Mouse (Mus musculus) layer of hippocampus, adult 8-10 months (tissue): ENCODE measurements around the gene Gatd1. TPM values are rescaled to one million over a fixed set of nuclear protein-coding genes. Genes with fewer than 3 reads are reported as not detected.

Experiments used
- DNase-seq, 2 experiments: peaks; one replicate each; pipeline ENCODE4 v3.0.0; 2022; ENCODE audit warnings: low spot score in 2 of 2
- total RNA-seq, 4 experiments: library from RNA; stranded (reverse); gene quantifications; 2 replicates each; pipeline ENCODE4 v1.2.4; 2022

Gene Gatd1
- total RNA-seq, 4 experiments from 2014 or later = 36.8 to 41.3 (median 38.6) TPM

DNA sequence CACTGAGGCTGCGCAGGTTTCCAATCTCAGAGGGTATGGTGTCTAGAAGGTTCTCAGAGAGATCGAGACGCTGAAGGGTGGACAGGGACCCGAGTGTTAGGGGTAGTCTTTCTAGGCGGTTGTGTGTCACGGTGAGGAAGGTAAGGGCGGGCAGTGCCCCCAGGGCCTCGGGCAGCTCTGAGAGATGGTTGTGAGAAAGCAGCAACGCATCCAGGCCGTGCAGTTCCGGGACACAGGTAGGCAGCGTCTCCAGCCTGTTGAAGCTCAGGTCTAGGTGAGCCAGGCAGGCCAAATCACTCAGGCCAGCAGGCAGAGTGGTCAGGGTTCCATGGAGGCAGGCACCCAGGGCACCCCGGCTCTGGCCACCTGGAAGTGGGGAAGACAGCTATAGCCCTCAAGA lies 28.3 kb upstream of the Gatd1 start:
- DNase-seq = no peak

DNA sequence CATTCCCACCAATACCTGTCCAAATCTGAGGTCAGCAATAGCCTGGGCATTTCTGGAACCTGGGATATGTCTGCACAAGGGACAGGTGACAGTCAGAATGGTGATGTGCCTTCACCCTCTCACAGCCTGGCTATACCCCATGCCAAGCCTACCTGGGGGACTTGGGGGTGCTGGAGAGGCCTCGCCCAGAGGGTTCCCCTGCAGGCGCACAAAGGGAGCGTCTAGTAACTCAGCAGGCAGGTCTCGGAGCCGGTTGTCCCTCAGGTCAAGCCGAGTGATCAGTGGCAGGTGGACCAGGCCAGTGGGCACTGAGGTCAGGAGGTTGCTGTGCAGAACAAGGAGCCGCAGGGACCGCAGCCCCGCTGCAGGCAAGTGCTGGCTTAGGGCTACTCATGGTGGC lies 27.5 kb upstream of the Gatd1 start:
- no peak for DNase-seq

DNA sequence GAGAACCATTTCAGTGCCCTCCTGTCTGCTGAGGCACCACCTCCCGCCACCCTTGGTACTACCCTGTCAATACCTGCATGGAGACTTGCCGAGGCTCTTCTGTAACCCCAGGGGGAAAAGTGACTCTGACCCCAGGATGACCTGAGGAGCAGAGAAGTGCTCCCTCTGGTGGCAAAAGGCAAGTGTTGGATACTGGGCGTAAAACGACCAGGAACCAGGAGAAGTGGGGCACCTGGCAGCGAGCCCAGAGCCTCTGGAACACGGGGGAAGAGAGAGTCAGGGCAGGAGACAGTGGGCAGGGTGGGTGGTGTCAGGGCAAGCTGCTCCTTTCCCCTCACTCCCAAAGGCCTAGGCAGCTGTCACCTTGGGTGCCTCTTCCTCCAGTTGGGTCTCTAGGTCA lies 26.7 kb upstream of the Gatd1 start:
- DNase-seq = no peak

DNA sequence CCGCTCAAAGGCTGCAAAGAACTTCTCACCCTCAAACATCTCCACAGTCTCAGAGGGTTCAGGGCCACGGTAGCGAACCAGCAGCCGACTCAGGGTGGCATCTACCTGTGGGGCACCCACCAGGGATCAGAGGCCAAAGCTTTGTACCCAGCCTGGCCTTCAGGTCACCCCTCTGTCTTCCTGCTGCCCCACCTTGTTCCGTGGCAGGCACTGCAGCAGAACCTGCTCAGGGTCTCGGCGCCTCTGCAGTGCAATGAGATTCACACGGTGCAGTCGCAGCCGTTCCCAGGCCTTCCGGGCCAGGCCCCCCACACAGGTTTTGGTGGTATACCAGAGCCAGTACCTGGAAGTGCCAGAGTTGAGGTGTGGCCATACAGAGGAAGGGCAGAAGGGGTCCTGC lies 25.9 kb upstream of the Gatd1 start:
- no peak for DNase-seq

DNA sequence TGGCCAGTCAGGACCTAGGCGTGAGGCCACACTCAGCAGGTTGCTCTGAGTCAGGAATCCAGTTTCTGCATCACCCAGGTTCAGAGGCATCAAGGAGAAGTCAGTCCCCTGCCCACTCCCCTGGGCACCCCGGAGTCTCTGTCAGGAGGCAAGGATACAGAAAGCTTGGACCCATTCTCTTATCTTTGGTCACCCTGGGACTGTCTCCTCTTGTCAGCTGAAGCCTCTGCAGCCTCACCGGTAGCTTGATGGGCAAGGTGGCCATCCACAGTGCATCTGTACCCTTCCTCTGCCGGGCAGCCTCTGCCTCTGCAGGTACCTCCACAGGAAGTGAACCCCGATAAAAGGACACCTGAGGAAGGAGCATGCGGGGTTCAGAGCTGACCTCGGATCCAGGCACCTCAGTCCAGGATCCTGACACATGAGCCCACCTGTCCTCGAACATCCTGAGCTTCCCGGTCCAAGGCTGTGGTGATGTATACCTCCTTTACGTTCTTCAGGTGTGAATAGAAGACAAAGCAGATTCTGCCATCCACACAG lies 25.3 kb upstream of the Gatd1 start:
- DNase-seq = no peak

DNA sequence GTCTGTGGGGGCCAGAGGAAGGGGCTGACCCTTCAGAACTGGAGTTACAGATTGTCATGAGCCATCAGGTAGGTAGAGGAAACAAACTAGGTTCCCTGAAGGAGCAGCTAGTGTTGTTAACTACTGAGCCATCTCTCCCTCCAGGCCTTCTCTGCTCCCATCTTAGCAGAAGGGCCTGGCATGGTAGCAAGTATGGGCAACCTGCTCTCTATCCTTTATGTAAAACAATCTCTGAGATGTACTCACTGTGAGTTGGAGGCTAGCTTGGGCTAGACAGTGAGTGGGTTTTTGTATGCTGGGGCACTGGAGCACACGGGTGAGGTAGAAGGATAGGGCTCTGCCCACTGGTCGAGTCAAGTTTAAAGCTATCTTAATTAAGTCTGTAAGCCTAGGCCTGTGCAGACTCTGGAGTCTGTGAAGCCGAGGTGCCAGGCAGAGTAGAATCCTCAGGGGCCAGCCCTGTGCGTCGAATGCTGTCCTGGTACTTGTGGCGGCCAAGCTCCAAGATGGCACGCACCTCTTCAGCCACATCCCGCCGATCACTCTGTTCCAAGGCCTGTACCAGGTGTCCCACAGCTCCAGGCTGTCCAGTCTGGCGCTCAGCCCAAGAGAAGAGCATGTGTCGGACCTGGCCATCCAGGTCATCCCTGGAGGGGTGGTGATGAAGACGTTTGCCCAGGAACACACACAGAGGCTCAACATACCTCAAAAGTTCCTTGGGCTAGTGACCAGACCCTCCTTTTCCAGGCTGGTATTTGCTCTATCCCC lies 24.4 kb upstream of the Gatd1 start:
- no peak for DNase-seq

DNA sequence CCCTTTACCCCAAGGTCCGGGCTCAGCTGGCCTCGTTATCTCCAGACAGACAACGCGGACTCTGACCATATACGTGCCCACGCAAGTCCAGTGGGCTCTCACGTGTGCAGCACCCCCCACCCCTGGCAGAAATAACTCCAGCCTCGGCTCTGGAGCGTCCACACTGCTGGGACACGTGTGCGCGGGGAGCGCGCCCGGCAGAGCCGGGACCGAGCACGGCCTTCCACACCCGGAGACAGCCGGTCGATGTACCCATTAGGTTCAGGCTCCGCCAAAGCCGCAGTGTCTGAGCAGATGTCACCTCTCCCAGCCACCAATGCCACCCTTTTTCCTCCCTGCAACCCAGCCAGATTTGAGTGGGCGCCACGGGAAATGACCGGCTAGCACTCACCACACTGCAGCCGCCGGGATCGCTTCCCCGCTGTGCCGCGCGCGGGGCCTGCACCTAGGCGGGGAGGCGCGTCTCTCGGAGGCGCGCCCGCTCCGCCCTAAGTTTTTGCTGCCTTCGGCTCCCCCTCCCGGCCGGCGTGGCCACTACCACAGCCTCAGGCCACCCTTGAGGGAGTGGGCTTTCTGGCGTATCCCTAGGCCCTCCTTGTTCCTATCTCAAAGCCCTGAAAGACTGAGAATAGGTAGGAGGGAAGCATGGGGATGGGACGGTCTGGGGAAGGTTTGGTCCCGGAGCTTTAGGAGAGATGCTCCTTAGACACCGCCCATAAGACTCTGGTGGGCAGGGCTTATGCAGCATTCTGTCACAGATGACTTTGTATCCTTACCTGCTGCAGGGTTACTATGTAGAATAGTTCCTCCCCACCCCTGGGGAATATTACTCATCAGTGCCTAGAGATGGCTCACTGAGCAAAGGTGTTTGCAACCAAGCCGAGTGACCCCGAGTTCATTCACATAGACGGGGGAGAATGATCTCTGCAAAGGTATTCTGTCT lies 23.5 kb upstream of the Gatd1 start, which contains the start of gene Slc25a22:
Gene Slc25a22, minus strand, starts transcription at position 715 of the 943 bp plus-strand sequence.
- peak; percentile 33 to 76 for DNase-seq

DNA sequence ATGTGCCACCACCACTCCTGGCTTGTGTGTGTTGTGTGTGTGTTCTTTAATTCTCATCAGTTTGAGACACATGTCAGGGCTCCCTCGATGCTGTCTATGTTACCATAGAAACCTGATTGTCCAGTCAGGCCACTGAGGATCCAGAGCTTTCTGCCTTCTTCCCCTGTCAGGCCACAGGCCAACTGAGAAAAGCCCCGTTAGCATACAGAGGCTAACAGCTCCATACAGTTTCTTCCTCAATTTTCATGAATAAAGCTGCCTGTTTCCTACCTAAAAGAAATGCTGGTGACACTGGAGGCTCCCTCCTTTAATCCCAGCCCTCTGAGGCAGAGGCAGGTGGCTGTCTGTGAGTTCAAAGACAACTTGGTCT lies 22.6 kb upstream of the Gatd1 start:
- no peak for DNase-seq

DNA sequence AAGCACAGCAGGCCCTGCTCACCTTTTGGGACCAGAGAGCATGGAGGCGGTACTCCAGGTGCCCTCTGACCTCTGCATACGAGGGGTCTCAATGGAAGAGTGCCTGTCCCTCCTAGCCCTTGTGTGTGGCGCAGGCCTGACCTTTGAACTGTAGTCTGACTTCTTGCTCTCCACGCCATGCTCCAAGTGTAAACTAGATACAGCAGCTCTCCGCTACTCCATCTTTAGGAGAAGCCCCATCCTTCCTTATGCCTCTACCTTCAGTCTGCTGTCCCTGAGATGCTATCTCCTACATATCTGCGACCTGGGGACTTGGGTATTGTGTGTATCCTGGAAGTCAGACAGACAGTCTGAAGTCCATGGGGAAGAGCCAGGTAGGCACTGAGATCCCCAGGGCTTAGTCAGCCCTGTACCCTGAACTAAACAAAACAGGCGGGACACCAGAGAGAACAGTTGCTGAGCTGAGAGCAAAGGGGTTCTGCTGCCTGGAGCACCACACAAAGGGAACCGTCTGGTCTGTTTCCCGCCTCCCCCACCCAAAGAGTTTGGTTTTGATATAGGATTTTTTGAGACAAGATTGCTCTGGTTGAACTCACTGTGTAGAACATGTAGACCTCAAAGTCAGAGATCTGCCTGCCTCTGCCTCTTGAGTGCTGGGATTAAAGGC lies 22.1 kb upstream of the Gatd1 start:
- DNase-seq = no peak

DNA sequence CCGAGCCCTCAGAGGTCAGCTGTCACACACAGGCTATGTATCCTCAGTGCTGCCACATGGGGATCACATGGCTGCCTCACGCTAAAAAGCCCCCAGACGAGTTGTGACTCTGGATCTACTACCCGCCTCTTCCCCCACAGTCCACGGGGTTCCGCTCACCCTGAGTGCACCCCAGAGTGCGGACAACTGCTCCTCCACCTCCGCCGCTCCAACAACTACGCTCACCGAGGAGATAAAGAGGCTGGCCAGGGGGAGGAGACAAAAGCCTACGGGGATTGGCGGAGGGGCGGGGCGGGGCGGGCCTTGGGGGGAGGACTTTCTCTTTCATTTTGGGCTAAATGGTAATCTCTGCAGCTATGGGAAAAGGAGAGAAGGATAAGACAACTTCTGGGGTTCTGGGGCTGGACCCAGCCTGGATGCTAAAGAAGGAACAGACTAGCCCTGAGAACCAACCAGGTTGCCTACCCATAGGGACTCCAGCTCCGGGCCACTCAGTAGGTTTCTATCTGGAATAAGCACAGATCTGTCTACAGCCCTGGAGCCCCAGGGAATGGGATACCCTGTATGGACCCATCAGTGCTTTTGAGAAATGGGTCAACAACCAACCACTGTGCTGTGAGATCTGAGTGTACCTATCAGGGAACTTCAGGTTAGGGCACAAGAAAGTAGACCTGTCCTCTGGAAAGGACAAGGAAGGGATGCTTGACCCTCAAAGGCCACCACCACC lies 21.4 kb upstream of the Gatd1 start:
- DNase-seq = no peak

DNA sequence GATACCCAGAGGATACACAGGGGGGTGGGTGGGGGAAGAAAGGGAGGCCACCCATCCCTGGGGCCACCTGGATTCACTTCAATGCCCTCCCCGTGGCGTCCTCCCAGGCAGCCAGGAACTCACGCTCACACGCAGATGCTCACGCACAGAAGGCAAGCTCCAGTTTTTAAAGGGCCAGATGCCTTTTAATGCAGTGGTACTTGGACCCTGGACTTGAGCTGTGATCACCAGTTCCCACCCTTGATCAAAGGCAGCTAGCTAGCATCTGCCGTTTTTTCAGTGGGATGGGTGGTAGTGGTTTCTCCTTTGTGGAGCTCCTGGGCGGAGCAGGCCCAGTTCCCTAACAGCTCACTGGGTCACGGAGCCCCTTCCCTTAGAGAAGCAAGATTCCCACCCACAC lies 20.5 kb upstream of the Gatd1 start:
- peak; percentile 67 for DNase-seq

DNA sequence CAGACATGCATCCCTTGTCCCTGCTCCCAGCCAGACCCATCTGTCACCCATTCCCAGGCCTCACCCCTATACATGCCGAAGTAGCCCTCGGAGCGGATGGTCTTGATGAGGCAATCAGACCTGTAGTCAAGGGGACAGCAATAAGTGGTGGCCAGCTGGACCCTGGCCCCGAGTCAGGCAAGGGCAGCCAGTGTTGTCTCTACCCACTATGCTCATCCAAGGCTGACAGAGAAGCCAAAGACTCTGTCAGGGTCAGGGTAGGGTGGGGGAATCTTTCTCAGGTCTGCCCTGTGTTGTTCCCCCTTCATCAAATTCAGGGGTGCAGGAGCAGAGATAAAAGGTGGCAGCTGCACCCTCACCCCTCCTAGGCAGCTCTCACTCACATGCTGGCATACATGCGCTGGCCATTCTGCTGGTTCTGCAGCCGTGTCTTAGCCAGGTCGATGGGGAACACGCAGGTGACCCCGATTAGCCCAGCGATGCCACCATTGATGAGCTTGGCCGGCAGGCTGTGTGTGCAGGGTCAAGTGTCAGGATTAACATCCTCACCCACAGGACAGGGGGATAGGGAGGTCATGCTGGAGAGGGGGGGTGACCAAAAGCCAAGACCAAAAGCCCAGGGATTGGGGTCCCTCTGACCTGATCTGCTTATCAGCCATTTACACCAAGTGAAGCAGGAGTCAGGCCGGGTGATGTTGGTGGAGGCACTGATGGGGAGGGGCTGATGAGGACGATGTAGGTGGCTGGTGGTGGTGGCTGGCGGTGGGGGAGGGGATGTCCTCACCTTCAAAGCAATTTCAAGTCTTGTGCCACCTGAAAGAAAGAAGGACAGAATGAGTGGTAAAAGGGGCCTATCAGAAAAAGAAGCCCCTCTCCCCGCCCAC lies 19.8 kb upstream of the Gatd1 start:
- peak in 1 of 2 experiments; percentile 43 for DNase-seq

DNA sequence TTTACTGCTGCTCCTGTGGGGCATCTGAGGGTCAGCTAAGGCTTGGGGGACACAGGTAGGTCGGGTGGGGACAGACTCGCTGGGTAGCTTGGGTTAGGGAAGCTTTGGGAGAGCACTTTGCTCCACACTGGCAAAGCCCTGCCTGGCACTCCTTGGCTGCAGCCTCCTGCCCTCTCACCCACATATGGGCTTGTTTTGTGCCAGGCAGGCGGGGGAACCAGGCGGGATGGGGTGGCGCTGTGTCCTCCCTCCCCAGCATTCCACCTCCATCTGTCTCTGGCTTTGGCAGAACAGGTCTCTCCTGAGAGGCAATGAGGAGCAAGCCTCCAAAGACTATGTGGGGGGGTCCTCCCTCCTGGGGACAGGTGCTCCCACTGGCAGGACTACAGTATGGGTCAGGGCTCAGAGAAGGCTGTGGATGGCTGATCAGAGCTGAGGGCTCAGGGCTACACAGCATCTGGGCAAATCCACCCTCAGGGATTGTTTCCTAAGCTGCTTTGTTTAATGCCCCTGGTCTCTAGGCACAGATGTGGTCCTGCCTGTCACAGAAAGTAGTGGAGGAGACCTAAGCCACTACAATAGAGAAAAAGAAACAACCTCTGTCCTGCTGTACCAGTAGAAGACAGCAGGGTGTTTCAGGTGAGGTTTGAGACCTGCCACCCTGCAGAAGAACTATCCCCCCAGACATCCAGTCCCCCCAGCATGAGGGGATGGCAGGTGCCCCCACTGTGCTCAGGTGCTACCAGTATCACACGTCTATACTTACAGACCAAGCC lies 19.0 kb upstream of the Gatd1 start:
- DNase-seq = no peak

DNA sequence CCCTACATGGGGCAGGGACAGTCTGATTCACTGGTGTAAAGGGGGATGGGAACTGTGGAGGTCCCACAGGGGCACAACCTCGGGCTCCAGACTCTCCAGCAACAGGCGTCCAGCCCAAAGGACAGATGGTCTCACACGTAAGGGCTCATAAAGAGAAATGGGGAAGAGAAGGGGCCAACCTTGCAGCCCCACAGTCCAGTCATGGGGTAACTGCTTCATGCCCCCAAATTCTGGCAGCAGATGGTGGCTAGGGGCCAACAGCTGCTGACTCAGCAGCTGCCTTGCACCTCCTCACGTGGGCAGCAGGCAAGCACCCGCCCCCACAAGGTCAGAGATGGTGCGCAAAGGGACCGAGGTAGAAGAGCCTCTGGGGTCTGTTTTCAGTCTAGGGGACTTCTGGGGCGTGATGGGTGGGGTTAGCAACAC lies 18.3 kb upstream of the Gatd1 start:
- DNase-seq = no peak

DNA sequence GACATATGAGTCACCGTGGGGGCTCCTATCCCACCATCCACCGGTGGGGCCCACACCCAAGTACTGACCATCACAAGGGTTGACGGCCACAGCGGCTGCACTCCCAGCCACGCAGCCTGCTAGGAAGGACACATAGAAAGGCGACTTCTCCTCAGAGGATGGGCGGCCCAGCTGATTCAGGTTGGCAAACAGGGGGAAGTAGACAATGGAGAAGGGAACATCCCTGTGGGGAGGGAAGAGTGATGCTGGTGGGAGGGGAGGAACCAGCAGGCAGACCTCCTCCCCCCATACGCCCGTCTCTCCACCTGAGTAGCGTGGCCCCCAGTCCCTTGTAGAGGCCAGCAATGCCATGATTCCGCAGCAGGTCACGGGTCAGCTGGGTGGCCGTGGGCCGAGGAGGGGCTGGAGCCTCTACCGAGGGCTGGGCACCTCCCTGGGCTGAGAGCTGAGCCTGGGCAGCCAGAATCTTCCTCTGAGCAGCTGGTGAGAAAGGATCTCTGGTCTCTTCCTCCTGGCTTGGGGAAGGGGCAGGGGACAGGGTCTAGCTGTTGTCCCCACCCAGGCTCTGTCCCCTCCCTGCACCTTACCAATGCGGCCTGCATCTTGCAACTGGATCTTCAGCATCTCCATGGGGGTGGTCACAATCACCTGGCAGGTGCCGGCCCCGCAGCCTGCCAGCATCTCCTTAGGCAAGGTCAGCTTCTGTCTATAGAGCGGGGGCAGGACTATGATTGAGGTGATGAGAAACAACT lies 17.7 kb upstream of the Gatd1 start:
- DNase-seq = no peak

DNA sequence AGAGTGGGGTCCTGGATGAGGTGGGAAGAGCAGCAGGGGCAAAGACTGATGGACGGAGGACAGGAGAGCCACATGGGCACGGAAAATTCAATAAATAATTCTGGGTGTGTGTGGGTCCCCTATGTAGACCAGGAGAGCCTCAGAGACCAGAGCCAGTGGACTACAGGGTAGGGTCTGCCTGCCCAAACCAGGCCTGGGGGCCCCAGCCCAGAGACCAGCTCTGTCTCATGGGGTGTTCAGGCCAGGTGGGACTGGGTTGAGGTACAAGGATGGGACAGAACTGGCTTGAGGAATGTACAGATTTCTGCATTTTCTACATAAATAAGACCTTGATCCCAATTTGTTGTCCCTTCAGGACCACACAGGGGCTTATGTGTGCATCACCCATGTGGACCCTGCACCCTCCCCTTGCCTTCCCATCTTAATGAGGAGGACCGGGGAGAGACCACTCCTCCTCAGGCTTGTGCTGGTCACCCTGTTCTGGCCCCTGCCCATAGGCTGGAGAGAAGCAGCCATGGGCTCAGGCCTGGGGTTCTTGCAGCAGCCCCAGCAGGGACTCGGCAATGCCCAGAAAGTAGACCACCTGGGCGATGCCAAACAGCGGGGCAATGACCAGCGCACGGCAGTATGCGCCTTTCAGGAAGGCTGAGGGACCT lies 16.8 kb upstream of the Gatd1 start:
- no peak for DNase-seq

DNA sequence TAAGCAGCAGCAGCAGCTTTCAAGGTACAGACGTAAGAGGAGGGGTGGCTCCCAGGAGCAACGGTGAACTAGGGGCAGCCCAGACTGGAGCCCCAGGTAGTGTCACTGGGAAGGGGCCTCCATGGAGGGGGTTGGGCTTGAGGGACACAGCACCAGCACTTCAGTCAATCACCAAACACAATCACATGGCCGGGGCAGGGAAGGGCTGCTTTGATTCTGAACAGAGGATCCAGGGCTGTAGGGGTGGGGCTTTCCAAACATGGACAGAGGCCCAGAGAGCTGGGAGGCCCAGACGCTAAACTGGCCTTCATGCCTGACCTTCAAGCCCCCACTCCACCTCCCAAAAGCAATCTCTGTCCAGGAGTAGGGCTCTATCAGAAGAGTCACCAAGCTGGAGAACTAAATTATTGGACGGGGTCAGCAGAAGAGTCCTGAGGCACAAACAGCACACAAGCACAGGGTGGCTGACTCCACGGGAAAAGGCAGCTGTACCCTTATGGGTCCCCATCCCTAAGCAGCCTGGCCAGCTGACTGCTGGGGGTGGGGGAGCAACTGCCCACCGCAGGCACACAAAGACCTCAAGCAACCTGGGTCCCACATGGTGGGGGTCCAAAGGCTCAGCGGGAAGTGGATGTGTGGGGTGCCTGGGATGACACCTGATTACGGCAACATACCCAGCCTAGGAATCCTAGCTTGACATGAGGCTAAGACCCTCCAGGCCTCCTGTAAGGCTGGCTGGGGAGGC lies 16.1 kb upstream of the Gatd1 start:
- DNase-seq = no peak
